Mouse (Mus musculus) limb, embryonic 12.5 days (tissue): ENCODE measurements around the gene Itpr1. TPM values are rescaled to one million over a fixed set of nuclear protein-coding genes. Genes with fewer than 3 reads are reported as not detected.

Experiments used
- ATAC-seq: fragments of 200-750 bp; cut with Nextera tagmentation; 2 replicates; pipeline ENCODE4 v1.8.0; 2017; ENCODE audit warnings: low read depth, moderate TSS enrichment; ENCODE audit not compliant: insufficient number of reproducible peaks, insufficient read depth, low FRiP score, low TSS enrichment
- H3K27ac ChIP-seq: fragments of 300-500 bp; sonication (generic); 2 replicates; pipeline ENCODE4 v1.5.1; 2016; ENCODE audit warnings: mild to moderate bottlenecking, moderate library complexity
- H3K27me3 ChIP-seq: fragments of 300-500 bp; sonication (generic); 2 replicates; pipeline ENCODE4 v1.6.1; 2016; ENCODE audit warnings: mild to moderate bottlenecking, moderate library complexity
- H3K36me3 ChIP-seq: fragments of 300-500 bp; sonication (generic); 2 replicates; pipeline ENCODE4 v1.6.1; 2016; ENCODE audit warnings: mild to moderate bottlenecking, moderate library complexity
- H3K4me1 ChIP-seq: fragments of 300-500 bp; sonication (generic); replicated peaks from 2 replicates; pipeline ENCODE4 v1.6.1; 2016
- H3K4me2 ChIP-seq: fragments of 300-500 bp; sonication (generic); 2 replicates; pipeline ENCODE4 v1.6.1; 2016; ENCODE audit warnings: mild to moderate bottlenecking, moderate library complexity
- H3K4me3 ChIP-seq: fragments of 300-500 bp; sonication (generic); replicated peaks from 2 replicates; pipeline ENCODE4 v1.5.1; 2016; ENCODE audit warnings: mild to moderate bottlenecking
- H3K9ac ChIP-seq: fragments of 300-500 bp; sonication (generic); replicated peaks from 2 replicates; pipeline ENCODE4 v1.6.1; 2016; ENCODE audit warnings: mild to moderate bottlenecking, moderate library complexity
- H3K9me3 ChIP-seq: fragments of 300-500 bp; sonication (generic); 2 replicates; pipeline ENCODE4 v1.6.1; 2016; ENCODE audit warnings: mild to moderate bottlenecking, moderate library complexity
- WGBS: fragments of 180-500 bp; shearing (Covaris S2); methylation state at CpG from one replicate; pipeline ENCODE4 v1.1.7; 2016; 5-methylcytosine and 5-hydroxymethylcytosine counted together
- polyA plus RNA-seq: library from polyadenylated mRNA; unstranded; fragments of >200 nt; fragmentation: Nextera tagmentation; extraction: Ambion mirVana; gene quantifications from 2 replicates; pipeline ENCODE4 v1.2.1, GENCODE M21; 2016

Itpr1 gene
- polyA plus RNA-seq, 1 experiment from 2014 or later: 10.4 TPM

DNA sequence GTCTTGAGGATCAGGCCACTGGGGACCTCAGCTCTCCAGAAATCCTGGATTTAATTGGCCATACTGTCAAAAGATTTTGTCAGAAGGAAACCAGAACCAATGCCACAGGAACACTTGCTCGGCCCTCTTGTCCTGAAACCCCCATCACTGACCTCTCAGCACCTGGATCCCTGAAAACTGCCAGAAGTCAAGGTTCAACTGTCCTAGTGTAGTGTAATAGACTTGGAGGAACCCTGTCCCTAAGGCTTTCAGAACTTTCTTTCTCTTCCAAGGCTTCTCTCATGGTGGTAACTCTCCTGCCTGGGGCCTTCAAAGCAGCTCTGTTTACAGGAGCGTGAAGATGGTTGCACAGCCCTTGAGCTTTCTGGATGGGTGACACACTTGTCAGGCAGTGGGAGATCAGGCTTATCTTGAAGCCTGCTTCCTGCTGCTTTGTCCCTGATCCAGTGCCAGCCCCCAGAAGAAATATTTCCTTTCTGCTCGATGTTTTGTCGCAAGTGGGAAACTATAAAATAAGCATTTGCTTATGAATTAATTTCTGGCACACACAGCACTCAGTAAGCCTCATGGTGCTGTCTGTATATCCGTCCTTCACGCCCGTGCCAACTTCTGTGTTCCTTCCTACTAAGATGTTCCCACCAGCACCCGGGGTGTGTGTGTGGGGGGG lies 234.4 kb downstream of the Itpr1 start:
- 86% methylated on average over 8 of the region's 8 CpGs for WGBS
- H3K36me3 ChIP-seq: no peaks in the 10 kb centered on the region
- ATAC-seq: no peak
- H3K4me3 ChIP-seq: no peak overlapping the region
- H3K27ac ChIP-seq: no peak overlapping the region
- H3K27me3 ChIP-seq: no peaks in the 10 kb centered on the region
- no peaks in the 10 kb centered on the region for H3K9me3 ChIP-seq
- no peak overlapping the region for H3K4me2 ChIP-seq
- H3K4me1 ChIP-seq: no peaks in the 10 kb centered on the region
- H3K9ac ChIP-seq: no peak overlapping the region

DNA sequence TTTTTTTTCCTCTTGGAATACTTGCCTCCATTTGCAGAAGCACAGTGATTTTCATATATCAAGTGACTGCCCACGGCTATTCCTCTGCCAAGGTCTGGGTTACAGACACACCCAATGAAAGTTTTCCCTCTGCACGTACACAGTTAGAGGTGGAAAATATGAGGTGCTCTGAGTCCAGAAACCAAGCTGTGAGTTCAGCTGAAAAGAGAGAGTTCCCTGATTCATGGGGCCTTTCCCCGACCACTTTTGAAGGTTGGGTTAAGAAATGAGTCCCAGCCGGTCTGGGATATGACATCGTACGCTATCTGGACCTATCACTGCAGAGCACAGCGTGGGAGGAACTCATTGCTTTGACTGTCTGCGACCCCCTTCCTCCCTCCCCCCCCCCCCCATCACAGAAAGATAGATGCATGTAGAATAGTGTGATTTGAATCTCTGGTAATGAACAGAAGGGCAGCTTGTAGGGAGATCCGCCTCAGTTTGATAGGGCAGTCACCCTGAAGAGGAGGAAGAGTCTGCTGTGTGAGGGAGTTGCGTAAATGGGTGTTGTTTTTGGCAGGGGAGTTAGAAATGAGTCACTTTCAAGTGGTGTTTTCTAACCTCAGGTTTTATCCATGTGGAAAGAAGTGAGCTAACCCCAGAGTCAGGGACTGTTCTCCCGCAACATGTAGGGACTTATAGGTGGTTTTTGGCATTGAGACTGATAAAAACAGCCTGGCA lies 235.3 kb downstream of the Itpr1 start:
- 76% methylated on average over 11 of the region's 11 CpGs for WGBS
- no peak for ATAC-seq
- H3K4me2 ChIP-seq: no peak overlapping the region
- no peaks in the 10 kb centered on the region for H3K36me3 ChIP-seq
- no peak overlapping the region for H3K27ac ChIP-seq
- H3K9ac ChIP-seq: no peak overlapping the region
- H3K9me3 ChIP-seq: no peaks in the 10 kb centered on the region
- H3K4me3 ChIP-seq: no peak overlapping the region
- no peaks in the 10 kb centered on the region for H3K27me3 ChIP-seq
- 0 out of 2 replicates have a peak, but pooled peaks cover 1% of the 10 kb centered on the region for H3K4me1 ChIP-seq

DNA sequence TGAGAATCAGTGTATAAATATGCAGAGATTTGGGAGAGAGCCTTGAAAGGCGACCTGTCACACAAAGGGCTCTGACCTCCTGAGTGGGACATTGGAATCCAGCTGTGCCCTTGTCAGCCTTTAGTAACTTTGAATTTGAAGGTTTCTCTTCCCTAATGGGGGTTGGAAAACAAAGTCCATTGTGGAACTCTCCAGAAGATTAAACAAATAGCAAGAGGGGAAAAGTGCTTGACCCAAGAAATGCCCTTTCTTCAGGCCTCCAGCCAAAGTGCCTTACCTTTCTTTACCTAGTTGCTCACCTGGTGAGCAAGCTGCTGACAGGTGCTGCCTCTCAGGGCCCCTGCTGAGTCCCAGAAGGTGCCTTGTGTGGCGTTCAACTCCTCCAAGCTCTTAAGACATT lies 236.0 kb downstream of the Itpr1 start:
- no peaks in the 10 kb centered on the region for H3K9me3 ChIP-seq
- no peak overlapping the region for H3K27ac ChIP-seq
- no peaks in the 10 kb centered on the region for H3K27me3 ChIP-seq
- H3K9ac ChIP-seq: no peak overlapping the region
- no peak overlapping the region for H3K4me2 ChIP-seq
- H3K4me3 ChIP-seq: no peak overlapping the region
- H3K4me1 ChIP-seq: peaks cover 6% of the 10 kb centered on the region
- no peaks in the 10 kb centered on the region for H3K36me3 ChIP-seq
- 73% methylated on average over 2 of the region's 2 CpGs for WGBS
- ATAC-seq: no peak

DNA sequence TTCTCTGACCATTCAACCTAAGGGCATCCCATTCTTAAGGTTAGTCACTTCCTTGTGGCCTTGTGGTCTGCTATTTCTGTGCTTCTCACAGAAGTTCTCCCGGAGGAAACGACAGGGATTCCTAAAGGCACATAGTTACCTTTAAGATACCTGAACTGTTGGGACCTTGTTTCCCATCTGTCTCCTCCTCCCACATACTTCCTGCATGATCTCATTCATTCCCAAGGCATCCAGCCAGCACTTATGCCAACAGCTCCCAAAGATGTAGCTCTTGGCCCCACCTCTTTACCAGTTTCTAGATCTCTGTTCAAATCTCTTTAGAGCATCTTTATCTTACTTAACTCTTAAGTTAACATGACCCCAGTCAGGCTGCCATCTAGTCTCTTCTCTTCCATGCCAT lies 238.6 kb downstream of the Itpr1 start:
- Histone ChIP-seq H3K9ac (no peak overlapping the region), H3K4me2 (no peak overlapping the region), H3K27ac (no peak overlapping the region), H3K36me3 (no peaks in the 10 kb centered on the region), H3K9me3 (no peaks in the 10 kb centered on the region), H3K27me3 (no peaks in the 10 kb centered on the region), H3K4me1 (peaks cover 31% of the 10 kb centered on the region), H3K4me3 (no peak overlapping the region)
- ATAC-seq: no peak
- WGBS: 88% methylated on average over 2 of the region's 2 CpGs

DNA sequence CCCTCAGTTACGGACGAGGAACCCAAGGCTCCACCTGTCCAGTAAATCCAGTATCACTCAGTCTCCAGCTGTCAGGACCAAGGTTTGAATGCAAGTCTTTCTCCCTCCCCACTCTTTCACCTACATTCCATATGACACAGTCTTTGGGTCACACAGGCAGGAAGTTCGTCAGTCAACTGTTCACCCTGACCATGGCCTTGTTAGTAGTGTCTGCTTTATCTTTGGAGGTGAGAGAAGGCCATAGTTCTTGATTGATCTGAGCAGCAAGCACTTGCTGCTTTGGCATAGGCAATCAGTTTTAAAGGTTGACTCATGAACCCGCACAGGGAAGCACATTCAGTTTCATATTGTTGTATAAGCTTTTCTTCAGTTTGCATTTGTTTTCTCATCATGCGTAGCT lies 240.7 kb downstream of the Itpr1 start:
- H3K9me3 ChIP-seq: no peaks in the 10 kb centered on the region
- no peak overlapping the region for H3K4me3 ChIP-seq
- WGBS: 63% methylated on average over 5 of the region's 5 CpGs
- no peak for ATAC-seq
- no peaks in the 10 kb centered on the region for H3K27me3 ChIP-seq
- H3K36me3 ChIP-seq: no peaks in the 10 kb centered on the region
- H3K27ac ChIP-seq: no peak overlapping the region
- H3K4me2 ChIP-seq: no peak overlapping the region
- peaks cover 52% of the 10 kb centered on the region for H3K4me1 ChIP-seq
- no peak overlapping the region for H3K9ac ChIP-seq

DNA sequence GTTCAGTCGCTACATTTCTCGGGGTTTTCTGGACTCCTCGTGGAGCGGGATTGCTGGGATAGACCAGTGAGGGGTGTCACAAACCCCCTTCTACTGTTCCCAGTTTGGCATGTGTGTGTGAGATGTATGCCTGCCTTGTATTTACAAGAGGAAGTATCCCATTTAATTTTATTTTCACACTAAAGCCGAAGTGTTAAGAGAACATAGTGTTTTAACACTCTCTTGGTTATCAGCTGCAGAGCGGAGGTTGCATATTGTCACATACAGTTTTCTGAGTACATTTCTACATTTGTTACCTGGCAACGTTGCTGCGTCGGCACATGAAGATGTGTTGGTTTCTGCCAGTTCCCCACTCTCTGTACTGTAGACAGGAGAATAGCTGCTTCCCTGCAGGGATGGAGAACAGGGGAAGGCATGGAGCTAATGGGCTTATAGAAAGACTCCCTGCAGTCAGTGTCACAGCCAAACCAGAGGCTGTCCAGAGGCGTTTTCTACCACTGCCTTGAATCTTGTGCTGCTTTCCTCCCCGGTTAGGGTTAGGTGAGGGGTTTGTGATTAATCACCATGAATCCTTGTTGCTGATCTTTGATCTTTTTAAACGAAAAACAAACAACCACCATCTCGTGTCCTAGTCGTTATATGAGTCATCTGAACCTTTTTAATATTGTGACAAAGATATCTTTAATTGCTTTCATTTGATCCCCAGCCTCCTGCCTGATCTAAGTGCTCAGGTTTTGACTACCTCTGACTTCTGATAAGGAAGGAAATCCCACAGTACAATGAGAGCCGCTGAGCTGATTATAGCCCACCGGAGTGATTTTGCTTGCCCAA lies 241.4 kb downstream of the Itpr1 start:
- Histone ChIP-seq H3K9me3 (no peaks in the 10 kb centered on the region), H3K4me1 (peaks cover 58% of the 10 kb centered on the region), H3K27me3 (no peaks in the 10 kb centered on the region), H3K9ac (no peak overlapping the region), H3K36me3 (no peaks in the 10 kb centered on the region), H3K4me3 (no peak overlapping the region), H3K27ac (no peak overlapping the region), H3K4me2 (no peak overlapping the region)
- ATAC-seq: no peak
- WGBS: 60% methylated on average over 16 of the region's 16 CpGs

DNA sequence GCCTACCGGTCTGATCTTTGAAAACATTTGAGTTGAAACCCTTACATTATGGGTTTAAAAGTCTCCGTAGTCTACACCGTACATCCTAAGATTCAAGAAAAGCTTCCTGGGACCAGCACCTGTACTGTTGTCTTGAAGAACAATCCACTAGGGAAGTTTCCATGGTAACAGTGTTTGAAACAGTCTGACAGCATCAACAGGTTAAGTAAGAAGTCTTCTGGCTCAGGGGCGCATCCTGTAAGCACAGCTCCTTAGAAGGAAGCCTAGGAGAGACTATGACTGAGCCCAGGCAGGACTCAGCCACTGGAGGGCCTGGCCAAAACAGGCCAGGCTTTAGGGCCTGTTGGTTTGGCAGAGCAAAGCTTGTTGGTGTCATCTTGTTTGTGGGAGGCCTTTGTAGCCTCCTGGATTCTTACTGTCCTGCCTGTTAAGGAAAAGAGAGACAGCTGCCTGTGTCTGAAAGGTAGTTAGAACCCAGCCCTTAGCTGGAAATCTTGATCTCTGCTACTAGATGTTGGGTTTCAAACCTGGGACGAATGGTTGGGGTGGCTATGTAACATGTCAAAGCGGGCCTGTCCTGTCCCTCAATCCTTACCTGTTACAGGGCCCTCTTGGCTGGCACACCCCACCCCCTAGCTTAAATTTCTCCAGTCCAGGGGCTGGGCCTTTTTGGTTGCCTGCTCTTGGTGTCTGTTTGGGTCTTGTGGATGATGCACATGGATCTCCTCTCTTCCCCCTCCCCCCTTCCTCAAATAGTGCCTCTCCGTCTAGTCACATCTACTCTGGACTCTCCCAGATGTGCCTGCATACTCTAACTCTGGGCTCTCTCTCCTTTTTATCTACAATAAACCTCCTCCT lies 242.3 kb downstream of the Itpr1 start:
- peak overlapping the region; percentile 37 for H3K27ac ChIP-seq
- WGBS: 84% methylated on average over 7 of the region's 7 CpGs

DNA sequence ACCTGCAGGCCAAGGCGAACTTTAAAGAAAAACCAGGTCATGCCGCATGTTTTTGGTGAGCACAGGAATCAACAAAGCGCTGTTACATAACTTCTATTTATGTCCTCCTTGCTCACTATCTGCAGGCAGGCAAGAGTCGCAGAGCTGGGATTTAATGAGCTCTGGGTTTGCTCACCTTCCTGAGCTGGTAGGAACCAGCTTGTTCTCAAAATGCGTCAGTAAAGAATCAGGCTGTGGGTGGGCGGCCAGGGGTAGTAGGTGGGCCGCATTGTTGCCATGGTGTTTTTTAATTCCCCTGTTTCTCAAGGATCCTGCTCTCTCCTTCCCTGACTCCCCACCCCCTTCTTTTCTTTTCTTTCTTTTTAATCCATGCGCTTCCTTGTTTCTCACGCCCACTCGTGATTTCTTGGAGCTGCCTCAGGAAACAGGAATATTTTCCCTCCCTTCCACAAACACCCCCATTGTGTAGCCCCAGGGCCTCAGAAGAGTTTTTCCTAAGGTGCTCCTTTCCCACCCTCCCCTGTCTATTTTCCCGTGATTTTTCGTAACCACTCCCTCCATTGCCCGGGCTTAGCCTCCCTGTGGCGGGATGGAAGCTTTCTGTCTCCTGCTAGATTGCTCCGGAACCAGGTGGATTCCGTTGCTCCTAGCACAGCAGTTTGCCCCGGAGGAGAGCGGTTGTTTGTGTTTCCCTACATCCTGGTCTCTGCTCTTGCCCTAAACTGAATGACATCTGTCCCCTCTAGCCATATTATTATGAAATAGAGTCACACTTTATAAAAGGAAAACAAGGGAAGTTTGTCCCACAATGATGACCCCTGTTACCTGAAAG lies 243.6 kb downstream of the Itpr1 start:
- Histone ChIP-seq H3K27ac (peak overlapping the region; percentile 91), H3K36me3 (no peaks in the 10 kb centered on the region), H3K9me3 (no peaks in the 10 kb centered on the region), H3K4me3 (0 out of 2 replicates have a peak overlapping the region, but pooled peaks have one; percentile 3), H3K4me1 (peaks cover 66% of the 10 kb centered on the region), H3K4me2 (peak overlapping the region; percentile 54), H3K9ac (0 out of 2 replicates have a peak overlapping the region, but pooled peaks have one; percentile 27), H3K27me3 (no peaks in the 10 kb centered on the region)
- WGBS: 8% methylated on average over 18 of the region's 18 CpGs
- ATAC-seq: peak; percentile 46; the same call in 1 of the 2 replicates

More for the DNA sequence above, 242.3 kb downstream of the Itpr1 start:
- no peak for ATAC-seq
- Histone ChIP-seq H3K4me1 (peaks cover 66% of the 10 kb centered on the region), H3K4me2 (no peak overlapping the region), H3K27me3 (no peaks in the 10 kb centered on the region), H3K9ac (no peak overlapping the region), H3K9me3 (no peaks in the 10 kb centered on the region), H3K4me3 (no peak overlapping the region), H3K36me3 (no peaks in the 10 kb centered on the region)

DNA sequence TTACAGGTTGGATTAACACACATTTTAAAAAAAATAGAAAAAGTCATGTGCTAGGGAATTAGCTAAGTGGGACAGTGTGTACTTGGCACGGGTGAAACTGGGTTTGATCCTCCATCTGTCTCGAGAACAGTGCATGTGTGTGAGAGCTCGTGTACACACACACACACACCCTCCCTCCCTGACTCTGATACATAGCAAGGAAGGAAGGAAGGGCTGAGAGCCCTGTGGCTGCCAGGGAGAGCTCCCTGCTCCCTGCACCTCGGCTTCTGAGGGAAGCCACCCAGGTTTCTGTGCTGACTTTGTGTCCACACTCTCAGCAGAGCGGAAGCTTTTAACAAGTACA lies 244.1 kb downstream of the Itpr1 start:
- peak; percentile 38; the same call in 1 of the 2 replicates for ATAC-seq
- H3K36me3 ChIP-seq: no peaks in the 10 kb centered on the region
- H3K4me3 ChIP-seq: no peak overlapping the region
- peak overlapping the region; percentile 54 for H3K4me2 ChIP-seq
- peaks cover 66% of the 10 kb centered on the region for H3K4me1 ChIP-seq
- H3K27me3 ChIP-seq: no peaks in the 10 kb centered on the region
- WGBS: 9% methylated on average over 5 of the region's 5 CpGs
- H3K27ac ChIP-seq: peak overlapping the region; percentile 91
- H3K9ac ChIP-seq: 0 out of 2 replicates have a peak overlapping the region, but pooled peaks have one; percentile 47
- no peaks in the 10 kb centered on the region for H3K9me3 ChIP-seq
